Mouse (Mus musculus) gastrocnemius, postnatal 36 days (tissue): Measurements from ENCODE around the gene Dbf4. TPM values are rescaled to one million over a fixed set of nuclear protein-coding genes. Genes with fewer than 3 reads are reported as not detected.

Experiments used
- DNase-seq, 2 experiments: peaks; one replicate each; pipeline ENCODE4 v3.0.0; 2022
- intact Hi-C: fragments of 180-260 bp; cut with DNase I; formaldehyde crosslinking; loops from one replicate; pipeline ENCODE4 v1.15.1; 2025
- total RNA-seq, 2 experiments: library from RNA; stranded (reverse); gene quantifications; 2 replicates each; pipeline ENCODE4 v1.2.3; 2021

The Dbf4 gene
- total RNA-seq, 2 experiments from 2014 or later = 0.69 to 0.71 TPM

DNA sequence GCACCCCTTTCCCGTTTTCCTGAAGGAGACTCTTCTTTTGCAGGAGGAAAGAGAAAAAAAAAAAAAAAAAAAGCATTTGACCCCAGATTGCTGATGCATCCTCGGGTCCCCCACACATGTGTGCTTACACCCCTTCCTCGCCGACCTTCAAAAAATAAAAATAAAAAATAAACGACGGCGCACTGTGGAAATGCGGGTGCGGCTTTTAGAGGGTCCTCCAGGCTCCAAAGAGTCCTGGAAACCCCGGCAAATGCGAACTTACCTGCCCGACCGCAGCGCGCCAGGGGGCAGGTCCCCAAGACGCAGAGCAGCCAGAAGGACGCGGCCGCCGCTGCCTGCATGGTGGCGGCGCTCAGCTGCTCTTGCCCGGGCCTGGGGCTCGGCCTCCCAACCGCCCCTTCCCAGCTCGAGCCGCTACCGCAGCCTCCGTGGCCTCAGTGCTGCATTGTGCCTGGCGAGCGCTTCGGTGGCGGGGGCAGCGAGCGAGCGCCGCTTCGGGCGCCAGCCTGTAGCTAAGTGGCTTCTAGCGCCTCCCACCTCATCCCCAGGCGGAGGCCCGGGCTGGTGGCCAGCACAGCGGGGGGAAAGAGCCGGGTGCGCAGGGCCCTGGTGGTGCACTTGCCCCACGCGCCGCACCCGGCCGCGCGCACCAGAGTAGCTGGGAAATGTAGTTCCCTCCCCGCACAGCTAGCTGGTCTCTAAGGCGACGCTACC is 54.7 kb downstream of the Dbf4 start, which contains the start of gene Adam22:
Adam22 (minus strand) TSS at position 547 of the 714 bp plus-strand sequence.
- DNase-seq = peak; percentile 65 to 81
- intact Hi-C loops = loop anchor here (10.0 kb wide), 1 partner anchor 203 kb away; no protein-coding TSS in a partner anchor

DNA sequence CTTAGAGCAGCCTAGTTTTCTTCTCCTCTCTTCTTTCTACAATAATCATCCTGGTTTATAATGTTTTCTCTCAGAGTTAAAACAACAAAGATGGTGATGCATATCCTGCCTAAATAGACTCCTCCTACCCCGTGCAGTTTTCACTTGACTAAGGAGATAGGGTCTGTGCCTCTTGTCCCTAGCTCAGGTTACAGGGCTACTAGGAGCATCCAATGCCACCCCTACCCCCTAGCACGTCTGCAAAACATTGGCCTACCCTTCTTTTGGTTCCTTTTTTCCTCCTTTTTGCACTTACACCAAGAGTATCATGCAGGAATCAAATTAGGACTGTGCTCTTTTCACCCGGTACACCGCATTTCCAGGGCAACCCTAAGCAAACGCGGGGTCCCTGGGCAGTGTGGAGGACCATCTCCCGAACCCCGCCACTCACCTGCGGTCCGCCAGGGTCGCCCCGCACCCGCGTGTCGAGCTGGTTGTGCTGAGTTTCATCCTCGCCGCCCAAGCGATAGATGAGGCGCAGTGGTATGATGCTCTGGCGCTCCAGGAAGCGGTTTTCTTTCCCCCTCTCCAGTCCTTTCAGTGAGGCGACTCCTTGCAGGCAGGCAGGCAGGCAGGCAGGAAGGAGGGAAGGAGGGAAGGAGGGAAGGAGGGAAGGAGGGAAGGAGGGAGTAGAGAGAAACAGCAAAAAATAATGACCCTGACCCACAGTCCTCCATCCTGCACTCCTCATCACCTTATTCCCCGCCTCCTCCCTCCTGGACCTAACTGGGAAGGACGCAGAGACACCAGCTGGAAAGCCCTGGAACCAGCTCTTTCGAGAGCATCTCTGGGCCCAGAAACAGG is 55.5 kb downstream of the Dbf4 start:
- intact Hi-C loops = loop anchor here (10.0 kb wide), 1 partner anchor 202 kb away; no protein-coding TSS in a partner anchor
- no peak for DNase-seq

DNA sequence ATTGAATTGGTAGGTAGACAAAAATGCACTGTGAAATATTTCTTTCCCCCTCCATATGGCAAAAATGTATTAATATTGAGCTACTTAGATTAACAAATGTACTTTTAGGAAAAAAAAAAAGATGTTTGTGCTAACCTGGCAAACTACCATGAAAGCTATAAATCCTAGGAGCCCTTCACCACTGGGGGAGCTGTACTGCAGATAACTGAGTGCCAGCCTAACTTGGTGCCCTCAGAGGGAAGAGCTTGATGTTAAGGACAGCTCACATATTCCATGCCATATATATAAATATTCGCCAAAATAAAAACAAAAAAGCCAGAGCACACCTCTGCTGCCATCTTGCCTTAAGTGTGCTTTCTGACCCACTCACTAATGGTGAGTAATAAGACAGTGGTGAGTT is 60.2 kb downstream of the Dbf4 start:
- no peak for DNase-seq
- intact Hi-C loops = loop anchor here (10.0 kb wide), 1 partner anchor 198 kb away; no protein-coding TSS in a partner anchor

DNA sequence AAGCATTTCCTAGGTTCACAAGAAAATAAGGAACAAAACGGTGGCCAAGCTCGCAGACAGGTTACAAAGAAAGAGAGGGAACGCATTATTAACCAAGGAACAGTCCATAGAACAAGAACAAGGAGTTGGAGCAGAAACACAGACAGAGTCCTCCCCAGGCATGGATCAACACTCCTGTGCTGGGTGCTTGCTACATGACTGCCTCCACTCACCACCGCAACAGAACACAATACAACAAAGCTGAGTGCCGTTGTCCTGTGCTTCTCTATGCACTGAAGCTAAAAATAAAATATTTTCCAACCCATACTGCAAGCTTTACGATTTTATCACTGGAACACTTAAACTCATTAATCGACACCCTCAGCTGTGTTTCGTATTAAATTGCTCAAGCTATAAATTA is 64.8 kb downstream of the Dbf4 start:
- intact Hi-C loops = no loop called here
- DNase-seq = no peak

DNA sequence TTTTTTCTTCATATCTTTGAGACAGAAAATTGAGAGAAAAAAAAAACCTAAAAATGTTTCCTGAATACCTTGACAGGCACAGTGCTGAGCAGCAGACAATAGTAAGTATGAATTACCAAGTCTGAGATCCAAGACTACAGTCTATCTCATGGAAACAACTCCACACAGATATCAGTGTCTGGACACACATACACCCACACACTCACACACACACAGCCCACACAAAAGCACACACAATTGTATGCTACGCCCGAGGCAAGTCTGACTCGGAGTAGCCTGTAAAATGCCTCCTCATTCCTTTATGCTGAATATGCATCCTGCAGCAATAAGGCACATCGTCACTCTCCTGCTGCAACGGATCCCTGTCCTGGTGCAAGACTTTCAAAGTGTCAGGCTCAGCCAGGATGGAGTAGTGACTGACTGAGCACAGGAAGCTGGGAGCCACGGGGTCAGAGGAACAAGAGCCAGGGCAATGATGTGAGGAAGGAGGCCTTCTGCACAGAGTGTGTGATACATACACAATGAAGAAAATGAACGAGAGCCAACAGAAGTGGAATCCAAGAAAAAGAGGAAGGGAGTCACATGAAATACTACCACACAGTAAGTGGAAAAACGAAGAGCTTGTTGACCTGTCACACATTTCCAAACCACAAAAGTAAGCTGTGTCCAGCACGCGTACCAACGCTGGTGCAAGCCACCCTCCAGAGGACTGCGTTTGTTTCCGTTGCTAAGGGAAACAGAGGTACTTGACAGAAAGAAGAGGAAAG is 65.4 kb downstream of the Dbf4 start:
- intact Hi-C loops = no loop called here
- DNase-seq = no peak

DNA sequence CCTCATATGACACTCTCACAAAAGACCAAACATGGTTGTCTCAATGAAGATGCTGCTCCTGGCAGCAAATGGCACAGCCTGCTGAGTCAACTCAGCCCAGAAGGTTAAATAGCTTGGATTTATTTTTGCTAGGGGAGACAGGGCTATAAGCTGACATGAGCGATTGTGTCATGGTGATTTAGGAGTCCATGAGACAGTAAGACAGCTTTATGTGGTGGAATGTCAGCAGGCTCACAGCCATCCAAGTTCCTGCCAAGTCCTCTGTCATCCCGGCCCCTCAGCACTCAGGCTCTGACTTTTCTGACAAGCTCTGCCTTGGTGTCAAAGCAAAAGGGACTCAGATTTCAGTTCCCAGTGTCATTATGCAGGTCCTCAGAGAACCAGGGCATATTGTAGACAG is 66.2 kb downstream of the Dbf4 start:
- DNase-seq = no peak
- intact Hi-C loops = no loop called here

DNA sequence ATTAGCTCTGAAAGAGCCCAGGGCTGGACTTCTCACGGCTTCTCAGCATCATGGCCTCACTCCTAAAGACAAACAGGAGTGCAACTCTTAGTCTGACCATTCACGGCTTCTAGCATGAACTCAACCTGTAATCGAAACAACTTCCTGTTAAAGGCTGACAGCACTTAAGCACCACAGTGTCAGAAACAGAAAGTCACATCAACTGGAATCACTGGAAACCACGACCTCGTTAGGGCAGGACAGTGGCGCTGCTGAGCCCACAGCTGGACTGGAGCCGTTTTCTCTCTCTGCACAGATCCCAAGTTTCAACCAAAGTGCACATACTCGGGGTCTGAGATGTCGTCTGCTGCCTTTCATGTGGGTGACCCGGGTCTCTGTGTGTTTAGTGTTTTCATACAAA is 73.0 kb downstream of the Dbf4 start:
- DNase-seq = no peak
- intact Hi-C loops = no loop called here

Other genes with a start within 250 kb of the Dbf4 start
- 1 to 10 TPM; 1.6 to 2.0 TPM for gene Adam22, start 54.6 kb downstream of the Dbf4 start, total RNA-seq
- gene Slc25a40, start 134 bp upstream of the Dbf4 start, total RNA-seq = 1 to 10 TPM; 3.9 to 4.2 TPM
- gene Rundc3b, start 200.2 kb upstream of the Dbf4 start, total RNA-seq = under 1 TPM; 0.10 to 0.23 TPM
- gene Abcb1a, start 237.4 kb upstream of the Dbf4 start, total RNA-seq = 1 to 10 TPM; 3.0 to 4.9 TPM